Mouse (Mus musculus): Measurements from ENCODE around the gene Dpysl4. TPM values are rescaled to one million over a fixed set of nuclear protein-coding genes. Genes with fewer than 3 reads are reported as not detected.

The Dpysl4 gene
- polyA plus RNA-seq, 1 experiment, result not detected

GRCm38 (mm10) chr7:139080714-139081113 is 5.1 kb upstream of the Dpysl4 start:
- no peaks in the 10 kb centered on the region for H3K4me1 ChIP-seq (ENCODE audit: control insufficient read depth, insufficient read depth, low read length)
- no peak overlapping the region for H3K27ac ChIP-seq (ENCODE audit: control insufficient read depth, insufficient read depth, low read depth, low read length, poor library complexity)
- 62% methylated on average over 4 of the region's 4 CpGs for WGBS
- no peak overlapping the region for H3K4me3 ChIP-seq (replicated peaks; ENCODE audit: control insufficient read depth, low read depth, low read length)
- TF ChIP-seq CTCF (IDR thresholded peaks at IDR 0.05; ENCODE audit: control insufficient read depth, insufficient read depth, low read length) (no peak), POLR2A (IDR thresholded peaks at IDR 0.05; ENCODE audit: borderline replicate concordance, control insufficient read depth, low read depth, low read length) (no peak)

DNA sequence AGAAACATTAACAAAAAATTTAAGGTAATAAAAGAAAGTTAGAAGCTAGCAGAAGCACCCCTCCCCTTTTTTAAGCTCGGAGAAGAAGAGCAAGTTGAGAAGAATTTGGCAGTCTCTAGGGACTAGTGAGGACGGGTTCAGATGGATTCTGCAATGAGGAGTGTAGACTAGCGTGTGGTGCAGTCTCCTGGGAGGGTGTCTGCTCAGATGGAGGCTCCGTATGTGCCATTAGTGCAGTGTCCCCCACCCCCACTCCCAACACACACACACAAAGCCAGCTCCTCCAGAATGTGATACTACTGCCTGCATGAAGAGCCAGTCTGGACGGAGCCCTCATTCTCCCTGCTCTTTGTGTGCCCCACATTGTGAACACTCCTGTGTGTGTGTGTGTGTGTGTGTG is 4.6 kb upstream of the Dpysl4 start:
- no peak overlapping the region for H3K4me3 ChIP-seq (replicated peaks; ENCODE audit: control insufficient read depth, low read depth, low read length)
- H3K4me1 ChIP-seq (ENCODE audit: control insufficient read depth, insufficient read depth, low read length), result no peaks in the 10 kb centered on the region
- no peak for TF ChIP-seq POLR2A (IDR thresholded peaks at IDR 0.05; ENCODE audit: borderline replicate concordance, control insufficient read depth, low read depth, low read length)
- no peak for TF ChIP-seq CTCF (IDR thresholded peaks at IDR 0.05; ENCODE audit: control insufficient read depth, insufficient read depth, low read length)
- no peak overlapping the region for H3K27ac ChIP-seq (ENCODE audit: control insufficient read depth, insufficient read depth, low read depth, low read length, poor library complexity)
- WGBS, result 75% methylated on average over 5 of the region's 5 CpGs

DNA sequence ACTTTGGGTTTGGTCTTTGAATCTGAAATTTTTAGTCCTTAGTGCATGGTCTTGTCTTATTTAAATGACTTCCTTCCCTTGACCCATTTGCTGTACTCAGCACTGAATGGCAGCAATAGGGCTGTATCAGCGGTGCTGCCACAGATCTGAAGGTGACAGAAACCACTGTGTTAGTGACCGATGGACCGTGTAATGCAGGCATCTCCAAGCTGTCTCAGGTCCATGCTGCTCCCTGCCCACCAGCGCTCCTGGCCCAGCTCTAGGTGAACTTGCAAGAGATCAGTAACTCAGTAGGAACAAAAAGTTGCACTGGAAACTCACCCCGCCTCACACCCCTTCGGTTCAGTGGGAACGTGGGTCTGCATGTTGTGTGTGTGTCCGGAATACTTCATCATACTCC is 3.5 kb upstream of the Dpysl4 start:
- Histone ChIP-seq H3K4me3 (replicated peaks; ENCODE audit: control insufficient read depth, low read depth, low read length) (no peak overlapping the region), H3K27ac (ENCODE audit: control insufficient read depth, insufficient read depth, low read depth, low read length, poor library complexity) (no peak overlapping the region), H3K4me1 (ENCODE audit: control insufficient read depth, insufficient read depth, low read length) (no peaks in the 10 kb centered on the region)
- no peak for TF ChIP-seq CTCF (IDR thresholded peaks at IDR 0.05; ENCODE audit: control insufficient read depth, insufficient read depth, low read length)
- TF ChIP-seq POLR2A (IDR thresholded peaks at IDR 0.05; ENCODE audit: borderline replicate concordance, control insufficient read depth, low read depth, low read length), result no peak
- whole genome bisulfite sequencing, result 82% methylated on average over 8 of the region's 8 CpGs

GRCm38 (mm10) chr7:139084316-139084715 is 1.5 kb upstream of the Dpysl4 start:
- no peak overlapping the region for H3K27ac ChIP-seq (ENCODE audit: control insufficient read depth, insufficient read depth, low read depth, low read length, poor library complexity)
- TF ChIP-seq CTCF (IDR thresholded peaks at IDR 0.05; ENCODE audit: control insufficient read depth, insufficient read depth, low read length), result no peak
- TF ChIP-seq POLR2A (IDR thresholded peaks at IDR 0.05; ENCODE audit: borderline replicate concordance, control insufficient read depth, low read depth, low read length), result no peak
- H3K4me3 ChIP-seq (replicated peaks; ENCODE audit: control insufficient read depth, low read depth, low read length), result no peak overlapping the region
- H3K4me1 ChIP-seq (ENCODE audit: control insufficient read depth, insufficient read depth, low read length), result no peaks in the 10 kb centered on the region
- WGBS, result 52% methylated on average over 1 of the region's 1 CpGs

DNA sequence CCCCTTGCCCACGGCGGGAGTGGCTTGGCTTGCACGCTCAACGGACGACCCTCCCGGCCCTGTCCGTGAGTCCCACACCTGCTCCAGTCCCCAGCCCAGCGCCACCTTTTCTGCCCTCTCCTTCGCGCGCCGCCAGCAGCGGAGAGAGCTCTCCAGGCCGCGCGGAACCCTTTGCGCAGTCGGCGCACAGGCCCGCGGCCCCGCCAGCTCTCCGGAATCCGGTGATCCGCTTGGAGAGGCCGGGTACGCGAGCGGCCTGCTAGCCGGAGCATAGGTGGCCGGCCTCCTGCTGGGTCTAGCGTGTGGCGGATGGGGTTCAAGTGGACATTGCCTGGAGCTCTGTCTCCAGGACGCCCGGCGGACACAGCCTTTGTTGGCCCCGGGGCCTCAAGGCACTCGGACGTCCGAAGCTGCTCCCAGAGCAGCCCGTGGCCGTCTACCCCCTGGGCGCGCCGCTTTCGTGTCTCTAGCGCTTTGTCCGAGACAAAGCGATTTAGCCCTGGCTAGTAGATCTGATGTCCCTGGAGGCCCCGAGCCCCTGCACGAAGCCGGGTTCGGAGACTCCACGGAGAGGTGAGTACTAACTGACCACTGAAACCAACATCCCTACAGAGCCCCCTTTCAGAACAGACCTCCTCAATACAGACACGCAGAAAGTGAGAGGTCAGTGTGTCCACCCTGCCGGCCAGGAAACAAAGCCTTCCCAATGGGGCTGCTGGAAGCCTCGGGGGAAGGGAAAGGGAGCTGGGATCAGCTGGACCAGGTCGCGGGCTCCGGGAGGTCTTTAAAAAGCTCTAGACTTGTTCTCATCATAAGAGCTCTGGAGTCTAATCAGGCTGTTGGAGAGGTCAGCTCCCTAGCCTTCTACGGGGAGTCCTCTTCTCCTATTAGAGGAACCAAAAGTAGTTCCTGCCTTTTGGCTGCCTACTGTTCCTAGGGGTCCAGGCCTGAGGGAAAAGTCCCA is 676 bp downstream of the Dpysl4 start:
- no peak for TF ChIP-seq POLR2A (IDR thresholded peaks at IDR 0.05; ENCODE audit: borderline replicate concordance, control insufficient read depth, low read depth, low read length)
- no peak for TF ChIP-seq CTCF (IDR thresholded peaks at IDR 0.05; ENCODE audit: control insufficient read depth, insufficient read depth, low read length)
- 10% methylated on average over 61 of the region's 61 CpGs for WGBS
- no peaks in the 10 kb centered on the region for H3K4me1 ChIP-seq (ENCODE audit: control insufficient read depth, insufficient read depth, low read length)
- no peak overlapping the region for H3K27ac ChIP-seq (ENCODE audit: control insufficient read depth, insufficient read depth, low read depth, low read length, poor library complexity)
- H3K4me3 ChIP-seq (replicated peaks; ENCODE audit: control insufficient read depth, low read depth, low read length), result no peak overlapping the region

GRCm38 (mm10) chr7:139087801-139088200 is 2.0 kb downstream of the Dpysl4 start:
- TF ChIP-seq POLR2A (IDR thresholded peaks at IDR 0.05; ENCODE audit: borderline replicate concordance, control insufficient read depth, low read depth, low read length), result no peak
- no peak for TF ChIP-seq CTCF (IDR thresholded peaks at IDR 0.05; ENCODE audit: control insufficient read depth, insufficient read depth, low read length)
- Histone ChIP-seq H3K4me3 (replicated peaks; ENCODE audit: control insufficient read depth, low read depth, low read length) (no peak overlapping the region), H3K27ac (ENCODE audit: control insufficient read depth, insufficient read depth, low read depth, low read length, poor library complexity) (no peak overlapping the region), H3K4me1 (ENCODE audit: control insufficient read depth, insufficient read depth, low read length) (no peaks in the 10 kb centered on the region)
- 51% methylated on average over 2 of the region's 2 CpGs for WGBS

GRCm38 (mm10) chr7:139089892-139090874 is 4.4 kb downstream of the Dpysl4 start:
- Histone ChIP-seq H3K27ac (ENCODE audit: control insufficient read depth, insufficient read depth, low read depth, low read length, poor library complexity) (no peak overlapping the region), H3K4me1 (ENCODE audit: control insufficient read depth, insufficient read depth, low read length) (no peaks in the 10 kb centered on the region), H3K4me3 (replicated peaks; ENCODE audit: control insufficient read depth, low read depth, low read length) (no peak overlapping the region)
- WGBS, result 71% methylated on average over 12 of the region's 12 CpGs
- TF ChIP-seq CTCF (IDR thresholded peaks at IDR 0.05; ENCODE audit: control insufficient read depth, insufficient read depth, low read length), result no peak
- TF ChIP-seq POLR2A (IDR thresholded peaks at IDR 0.05; ENCODE audit: borderline replicate concordance, control insufficient read depth, low read depth, low read length), result no peak

GRCm38 (mm10) chr7:139091681-139092080 is 5.9 kb downstream of the Dpysl4 start:
- TF ChIP-seq CTCF (IDR thresholded peaks at IDR 0.05; ENCODE audit: control insufficient read depth, insufficient read depth, low read length), result no peak
- no peak for TF ChIP-seq POLR2A (IDR thresholded peaks at IDR 0.05; ENCODE audit: borderline replicate concordance, control insufficient read depth, low read depth, low read length)
- WGBS, result 83% methylated on average over 9 of the region's 9 CpGs
- H3K4me3 ChIP-seq (replicated peaks; ENCODE audit: control insufficient read depth, low read depth, low read length), result no peak overlapping the region

More at GRCm38 (mm10) chr7:139091681-139092080, 5.9 kb downstream of the Dpysl4 start:
- no peak overlapping the region for H3K27ac ChIP-seq (ENCODE audit: control insufficient read depth, insufficient read depth, low read depth, low read length, poor library complexity)
- H3K4me1 ChIP-seq (ENCODE audit: control insufficient read depth, insufficient read depth, low read length), result no peaks in the 10 kb centered on the region
